Mouse (Mus musculus) kidney, embryonic 16.5 days (tissue): Measurements from ENCODE around the gene Odc1. TPM values are rescaled to one million over a fixed set of nuclear protein-coding genes. Genes with fewer than 3 reads are reported as not detected.
"Not testable (repeated sequence)": the region's sequence is repeated elsewhere in the genome, so short reads cannot be mapped to it uniquely, and the experiment has no call there.

Source experiments
- ATAC-seq: fragments of 200-750 bp; cut with Nextera tagmentation; 2 replicates; pipeline ENCODE4 v1.8.0; 2017; ENCODE audit warnings: moderate TSS enrichment; ENCODE audit not compliant: low FRiP score, low TSS enrichment
- H3K27ac ChIP-seq: fragments of 300-500 bp; sonication (generic); 2 replicates; pipeline ENCODE4 v1.5.1; 2014; ENCODE audit warnings: low read length
- H3K27me3 ChIP-seq: fragments of 300-500 bp; sonication (generic); 2 replicates; pipeline ENCODE4 v1.6.1; 2014; ENCODE audit warnings: low read length, control low read depth, mixed read lengths; ENCODE audit not compliant: insufficient read depth
- H3K36me3 ChIP-seq: fragments of 300-500 bp; sonication (generic); 2 replicates; pipeline ENCODE4 v1.6.1; 2014; ENCODE audit warnings: low read length, control low read depth, mixed read lengths; ENCODE audit not compliant: insufficient read depth
- H3K4me1 ChIP-seq: fragments of 300-500 bp; sonication (generic); 2 replicates; pipeline ENCODE4 v1.6.1; 2014; ENCODE audit warnings: low read length, control low read depth, mixed read lengths; ENCODE audit not compliant: insufficient read depth
- H3K4me2 ChIP-seq: fragments of 300-500 bp; sonication (generic); replicated peaks from 2 replicates; pipeline ENCODE4 v1.6.1; 2014; ENCODE audit warnings: low read depth, low read length
- H3K4me3 ChIP-seq: fragments of 300-500 bp; sonication (generic); 2 replicates; pipeline ENCODE4 v1.5.1; 2014; ENCODE audit warnings: mild to moderate bottlenecking, low read length
- H3K9ac ChIP-seq: fragments of 300-500 bp; sonication (generic); replicated peaks from 2 replicates; pipeline ENCODE4 v1.6.1; 2014; ENCODE audit warnings: low read length
- H3K9me3 ChIP-seq: fragments of 300-500 bp; sonication (generic); 2 replicates; pipeline ENCODE4 v1.6.1; 2016; ENCODE audit warnings: low read length, control low read depth
- WGBS: fragments of 180-500 bp; shearing (Covaris S2); extraction: QIAGEN DNeasy Blood & Tissue Kit; methylation state at CpG from one replicate; pipeline ENCODE4 v1.1.7; 2014; 5-methylcytosine and 5-hydroxymethylcytosine counted together
- polyA plus RNA-seq: library from polyadenylated mRNA; unstranded; fragments of >200 nt; fragmentation: Nextera tagmentation; extraction: Ambion mirVana; gene quantifications from 2 replicates; pipeline ENCODE4 v1.2.1, GENCODE M21; 2015

Odc1 gene
- polyA plus RNA-seq, 1 experiment from 2014 or later: 217 TPM

GRCm38 (mm10) chr12:17547552-17547951 is 3.0 kb downstream of the Odc1 start:
- not testable (repeated sequence) for H3K27me3 ChIP-seq, H3K4me3 ChIP-seq, H3K4me2 ChIP-seq, H3K9ac ChIP-seq, H3K9me3 ChIP-seq, ATAC-seq, H3K27ac ChIP-seq
- Histone ChIP-seq H3K4me1 (peaks cover 13% of the 10 kb centered on the region), H3K36me3 (peaks cover 42% of the 10 kb centered on the region)
- 90% methylated on average over 9 of the region's 9 CpGs for WGBS

- Histone ChIP-seq H3K4me3 (no peak overlapping the region), H3K9me3 (no peaks in the 10 kb centered on the region), H3K4me1 (peaks cover 13% of the 10 kb centered on the region), H3K36me3 (peaks cover 42% of the 10 kb centered on the region), H3K27me3 (no peaks in the 10 kb centered on the region), H3K9ac (no peak overlapping the region), H3K27ac (no peak overlapping the region), H3K4me2 (no peak overlapping the region)
- no peak for ATAC-seq
- WGBS: 81% methylated on average over 5 of the region's 5 CpGs
These were observed 3.9 kb downstream of the Odc1 start for GRCm38 (mm10) chr12:17548505-17548904.

GRCm38 (mm10) chr12:17549421-17549820 is 4.8 kb downstream of the Odc1 start:
- H3K9me3 ChIP-seq, H3K4me2 ChIP-seq, H3K27me3 ChIP-seq, H3K9ac ChIP-seq, H3K27ac ChIP-seq, ATAC-seq, H3K4me1 ChIP-seq, H3K4me3 ChIP-seq: not testable (repeated sequence)
- peaks cover 42% of the 10 kb centered on the region for H3K36me3 ChIP-seq
- 84% methylated on average over 5 of the region's 5 CpGs for WGBS

GRCm38 (mm10) chr12:17551208-17551995 is 6.8 kb downstream of the Odc1 start:
- WGBS: 50% methylated on average over 3 of the region's 3 CpGs
- no peak overlapping the region for H3K4me2 ChIP-seq
- H3K27me3 ChIP-seq: no peaks in the 10 kb centered on the region
- H3K4me1 ChIP-seq: peaks cover 6% of the 10 kb centered on the region
- no peak overlapping the region for H3K27ac ChIP-seq
- no peak overlapping the region for H3K9ac ChIP-seq
- ATAC-seq: no peak
- H3K36me3 ChIP-seq: peaks cover 42% of the 10 kb centered on the region
- no peak overlapping the region for H3K4me3 ChIP-seq
- no peaks in the 10 kb centered on the region for H3K9me3 ChIP-seq

GRCm38 (mm10) chr12:17552420-17552819 is 7.8 kb downstream of the Odc1 start:
- H3K9me3 ChIP-seq: no peaks in the 10 kb centered on the region
- no peaks in the 10 kb centered on the region for H3K27me3 ChIP-seq
- peaks cover 39% of the 10 kb centered on the region for H3K36me3 ChIP-seq
- no peak overlapping the region for H3K27ac ChIP-seq
- WGBS: 70% methylated on average over 3 of the region's 3 CpGs
- no peak overlapping the region for H3K4me3 ChIP-seq
- no peaks in the 10 kb centered on the region for H3K4me1 ChIP-seq
- ATAC-seq: no peak
- H3K4me2 ChIP-seq: no peak overlapping the region
- H3K9ac ChIP-seq: no peak overlapping the region

GRCm38 (mm10) chr12:17552949-17553348 is 8.4 kb downstream of the Odc1 start:
- peaks cover 33% of the 10 kb centered on the region for H3K36me3 ChIP-seq
- no peak overlapping the region for H3K9ac ChIP-seq
- no peaks in the 10 kb centered on the region for H3K4me1 ChIP-seq
- H3K27me3 ChIP-seq: no peaks in the 10 kb centered on the region
- no peak overlapping the region for H3K4me2 ChIP-seq
- 70% methylated on average over 2 of the region's 2 CpGs for WGBS
- no peak overlapping the region for H3K4me3 ChIP-seq
- ATAC-seq: no peak
- no peak overlapping the region for H3K27ac ChIP-seq
- no peaks in the 10 kb centered on the region for H3K9me3 ChIP-seq

GRCm38 (mm10) chr12:17553627-17554026 is 9.0 kb downstream of the Odc1 start:
- H3K4me1 ChIP-seq: no peaks in the 10 kb centered on the region
- peak; percentile 28; the same call in 1 of the 2 replicates for ATAC-seq

GRCm38 (mm10) chr12:17554200-17554951 is 9.8 kb downstream of the Odc1 start:
- no peaks in the 10 kb centered on the region for H3K27me3 ChIP-seq
- 33% methylated on average over 15 of the region's 15 CpGs for WGBS
- ATAC-seq: peak; percentile 50

More at GRCm38 (mm10) chr12:17553627-17554026, 9.0 kb downstream of the Odc1 start:
- Histone ChIP-seq H3K9ac (no peak overlapping the region), H3K27me3 (no peaks in the 10 kb centered on the region), H3K4me2 (no peak overlapping the region), H3K27ac (no peak overlapping the region), H3K9me3 (0 out of 2 replicates have a peak, but pooled peaks cover under 1% of the 10 kb centered on the region), H3K4me3 (no peak overlapping the region), H3K36me3 (peaks cover 27% of the 10 kb centered on the region)
- 74% methylated on average over 5 of the region's 5 CpGs for WGBS

GRCm38 (mm10) chr12:17556430-17557343 is 12.1 kb downstream of the Odc1 start:
- H3K9me3 ChIP-seq: 0 out of 2 replicates have a peak, but pooled peaks cover 2% of the 10 kb centered on the region
- peaks cover 4% of the 10 kb centered on the region for H3K36me3 ChIP-seq
- peak overlapping the region; percentile 21; the same call in 1 of the 2 replicates for H3K4me2 ChIP-seq
- H3K4me1 ChIP-seq: no peaks in the 10 kb centered on the region
- H3K9ac ChIP-seq: 0 out of 2 replicates have a peak overlapping the region, but pooled peaks have one; percentile 27
- H3K27ac ChIP-seq: no peak overlapping the region
- H3K4me3 ChIP-seq: no peak overlapping the region
- 32% methylated on average over 21 of the region's 21 CpGs for WGBS
- ATAC-seq: 0 out of 2 replicates have a peak, but pooled peaks have one; percentile 53
- H3K27me3 ChIP-seq: no peaks in the 10 kb centered on the region

More at GRCm38 (mm10) chr12:17554200-17554951, 9.8 kb downstream of the Odc1 start:
- Histone ChIP-seq H3K9ac (no peak overlapping the region), H3K4me1 (no peaks in the 10 kb centered on the region), H3K27ac (no peak overlapping the region), H3K9me3 (0 out of 2 replicates have a peak, but pooled peaks cover 2% of the 10 kb centered on the region), H3K4me2 (no peak overlapping the region), H3K4me3 (no peak overlapping the region), H3K36me3 (peaks cover 19% of the 10 kb centered on the region)
